In the genomic region with DNA sequence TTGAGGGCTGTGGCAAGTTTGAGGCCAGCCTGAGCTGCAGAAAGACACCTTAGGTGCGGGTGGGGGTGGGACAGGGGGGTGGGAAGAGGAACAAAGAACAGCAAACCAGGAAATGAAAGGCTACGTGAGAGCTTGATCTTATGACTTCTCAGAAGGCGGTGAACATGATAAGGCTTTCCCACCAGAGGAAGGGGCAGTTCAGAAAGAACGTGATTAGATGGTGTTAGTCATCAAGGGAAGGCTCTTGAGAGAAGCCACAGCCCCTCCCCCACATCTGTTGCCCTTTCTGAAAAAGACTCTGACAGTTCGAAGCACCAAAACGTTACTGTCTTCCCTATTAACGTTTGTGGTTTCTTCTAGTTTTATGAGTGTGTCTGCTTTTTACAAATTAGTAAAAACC, we compare ENCODE assay signal across 13 mouse cellular contexts.
DNase-seq lines count a peak whose midpoint lies in the region; ATAC-seq and TF ChIP-seq lines count a peak whose summit lies in the region.
"Had no signal": no experiment of that assay in that cellular context is flagged by ENCODE, and none has a peak within 500 bp of the region (broad histone marks: within the 10 kb centered on the region; RNA-seq: fewer than 3 reads in every experiment).

No protein-coding gene starts in this region.

- no peaks in the 10 kb centered on the region for H3K27me3 ChIP-seq in lung, postnatal 0 days (replicated peaks; ENCODE audit: insufficient read depth, low read length)
- H3K27me3 ChIP-seq in forebrain, embryonic 11.5 days (ENCODE audit: control insufficient read depth, insufficient read depth, low read length), result no peaks in the 10 kb centered on the region

- peaks cover 4% of the 10 kb centered on the region; the same call in 1 of the 2 replicates for H3K4me1 ChIP-seq in lung, postnatal 0 days (ENCODE audit: insufficient read depth, low read depth, low read length)
- H3K4me1 ChIP-seq in forebrain, embryonic 11.5 days (replicated peaks; ENCODE audit: control insufficient read depth, insufficient read depth, low read length), result no peaks in the 10 kb centered on the region; the same call in 1 of the 2 replicates

- no peak for TF ChIP-seq EP300 in lung, postnatal 0 days (IDR thresholded peaks at IDR 0.05)

- H3K4me2 ChIP-seq in lung, postnatal 0 days (replicated peaks; ENCODE audit: low read depth, low read length), result no peak overlapping the region
- no peak overlapping the region for H3K4me2 ChIP-seq in forebrain, embryonic 11.5 days (ENCODE audit: low read depth, low read length, severe bottlenecking)
- H3K4me2 ChIP-seq: midbrain, embryonic 11.5 days had no signal

- H3K4me3 ChIP-seq in lung, postnatal 0 days (ENCODE audit: low read depth, low read length), result no peak overlapping the region
- H3K4me3 ChIP-seq in forebrain, embryonic 11.5 days (ENCODE audit: low read depth, low read length), result no peak overlapping the region
- H3K4me3 ChIP-seq: left cerebral cortex, adult 2 months had no signal

- no peak for TF ChIP-seq CTCF in lung, postnatal 0 days (IDR thresholded peaks at IDR 0.05)

- H3K27ac ChIP-seq in lung, postnatal 0 days (ENCODE audit: low read length), result no peak overlapping the region
- no peak overlapping the region for H3K27ac ChIP-seq in forebrain, embryonic 11.5 days (ENCODE audit: low read depth, low read length)
- H3K27ac ChIP-seq: left cerebral cortex, adult 2 months had no signal

- H3K9me3 ChIP-seq in lung, postnatal 0 days (ENCODE audit: low read length), result no peaks in the 10 kb centered on the region
- H3K9me3 ChIP-seq in forebrain, embryonic 11.5 days (ENCODE audit: control insufficient read depth, low read length), result no peaks in the 10 kb centered on the region

- peak; percentile 47 for DNase-seq in lung, postnatal 0 days (ENCODE audit: low spot score)
- no peak for DNase-seq in lung, postnatal 14 days
- DNase-seq in c-Kit-positive CD71-positive TER-119-positive erythroid progenitor cells, embryonic 14.5 days (ENCODE audit: low spot score), result peak; percentile 14
- no peak for DNase-seq in cerebellum, postnatal 4 days (ENCODE audit: low spot score in 2 of 2)
- no peak for DNase-seq in forebrain, embryonic 11.5 days (ENCODE audit: low spot score)
- DNase-seq: cerebellum, adult 9-10 months; forebrain, postnatal 0 days; heart, postnatal 4 days had no signal

- H3K9ac ChIP-seq in lung, postnatal 0 days (replicated peaks; ENCODE audit: low read depth), result no peak overlapping the region
- H3K9ac ChIP-seq in forebrain, embryonic 11.5 days (ENCODE audit: low read length), result no peak overlapping the region
- H3K9ac ChIP-seq: forebrain, postnatal 0 days had no signal

- no peaks in the 10 kb centered on the region for H3K36me3 ChIP-seq in lung, postnatal 0 days (ENCODE audit: insufficient read depth, low read length)
- H3K36me3 ChIP-seq in forebrain, embryonic 11.5 days (ENCODE audit: control insufficient read depth, insufficient read depth, low read length), result no peaks in the 10 kb centered on the region

- 15% methylated on average over 7 of the region's 7 CpGs for WGBS in lung, postnatal 0 days
- WGBS in forebrain, embryonic 11.5 days, result 28% methylated on average over 7 of the region's 7 CpGs

- no peak for ATAC-seq in lung, postnatal 0 days
- peak; percentile 64 for ATAC-seq in CD4-positive, CD25-positive, alpha-beta regulatory T cell, adult 4 months
- ATAC-seq in megakaryocyte, adult 5-6 weeks (ENCODE audit: poor library complexity, severe bottlenecking), result peak; percentile 89
- ATAC-seq in forebrain, embryonic 11.5 days (replicated peaks; ENCODE audit: low FRiP score), result no peak
- ATAC-seq in megakaryocyte-erythroid progenitor cell, adult 5-6 weeks (replicated peaks; ENCODE audit: low FRiP score, low TSS enrichment, poor library complexity, severe bottlenecking), result no peak
- ATAC-seq: forebrain, postnatal 0 days had no signal

Comparison
In these comparisons a context has a peak if more than half of its experiments do, and no peak if none do; other contexts are left out.
1. DNase-seq: peak in lung, postnatal 0 days (single experiment) and c-Kit-positive CD71-positive TER-119-positive erythroid progenitor cells, embryonic 14.5 days (single experiment); none in lung, postnatal 14 days (single experiment), cerebellum, postnatal 4 days (0 of 2) and forebrain, embryonic 11.5 days (single experiment).
2. ATAC-seq: peak in CD4-positive, CD25-positive, alpha-beta regulatory T cell, adult 4 months (single experiment) and megakaryocyte, adult 5-6 weeks (single experiment); none in lung, postnatal 0 days (single experiment), forebrain, embryonic 11.5 days (single experiment) and megakaryocyte-erythroid progenitor cell, adult 5-6 weeks (single experiment).